Mouse (Mus musculus): ENCODE data around the gene Olfr1371. TPM values are rescaled to one million over a fixed set of nuclear protein-coding genes. Genes with fewer than 3 reads are reported as not detected.

Olfr1371 gene
- polyA plus RNA-seq, 1 experiment from 2014 or later = not detected

- Histone ChIP-seq H3K27ac (no peak overlapping the region), H3K27me3 (no peaks in the 10 kb centered on the region), H3K4me1 (peaks cover 21% of the 10 kb centered on the region), H3K36me3 (peaks cover 26% of the 10 kb centered on the region), H3K4me2 (replicated peaks) (peak overlapping the region; percentile 77), H3K9ac (no peak overlapping the region; the same call in 1 of the 2 replicates), H3K4me3 (no peak overlapping the region), H3K9me3 (replicated peaks) (no peaks in the 10 kb centered on the region)
- WGBS = 97% methylated on average over 1 of the region's 1 CpGs
- ATAC-seq (ENCODE audit: low FRiP score) = no peak
Observed at GRCm38 (mm10) chr11:52233906-52234305, 20.1 kb upstream of the Olfr1371 start.

- Histone ChIP-seq H3K27ac (no peak overlapping the region), H3K27me3 (no peaks in the 10 kb centered on the region), H3K4me3 (peak overlapping the region; percentile 97), H3K4me1 (peaks cover 21% of the 10 kb centered on the region), H3K36me3 (peaks cover 20% of the 10 kb centered on the region), H3K9me3 (replicated peaks) (no peaks in the 10 kb centered on the region), H3K9ac (peak overlapping the region; percentile 97), H3K4me2 (replicated peaks) (peak overlapping the region; percentile 77)
- 42% methylated on average over 3 of the region's 3 CpGs for WGBS
- ATAC-seq (ENCODE audit: low FRiP score) = no peak
Observed at GRCm38 (mm10) chr11:52233043-52233653, 19.4 kb upstream of the Olfr1371 start.

- peak; percentile 89 for ATAC-seq (ENCODE audit: low FRiP score)
- H3K9me3 ChIP-seq (replicated peaks) = no peaks in the 10 kb centered on the region
- H3K27ac ChIP-seq = peak within 1 kb of the TSS; percentile 99
- peak within 1 kb of the TSS; percentile 97 for H3K4me3 ChIP-seq
- H3K36me3 ChIP-seq = peaks cover 11% of the 10 kb centered on the region
- under 1% methylated on average over 87 of the region's 87 CpGs for WGBS
- no peaks in the 10 kb centered on the region for H3K27me3 ChIP-seq
- peak within 1 kb of the TSS; percentile 97 for H3K9ac ChIP-seq
- H3K4me1 ChIP-seq = peaks cover 21% of the 10 kb centered on the region
- H3K4me2 ChIP-seq (replicated peaks) = peak within 1 kb of the TSS; percentile 77
Observed at GRCm38 (mm10) chr11:52231606-52232541, 18.1 kb upstream of the Olfr1371 start, which contains the start of gene Skp1a. Gene Skp1a (plus strand): TSS chr11:52231995.

GRCm38 (mm10) chr11:52230694-52231093, 16.9 kb upstream of the Olfr1371 start:
- 73% methylated on average over 5 of the region's 5 CpGs for WGBS
- peak overlapping the region; percentile 97 for H3K4me3 ChIP-seq
- H3K4me2 ChIP-seq (replicated peaks) = peak overlapping the region; percentile 77
- H3K27me3 ChIP-seq = no peaks in the 10 kb centered on the region
- no peak for ATAC-seq (ENCODE audit: low FRiP score)
- H3K27ac ChIP-seq = peak overlapping the region; percentile 99; the same call in 1 of the 2 replicates
- peaks cover 21% of the 10 kb centered on the region for H3K4me1 ChIP-seq
- peak overlapping the region; percentile 97 for H3K9ac ChIP-seq
- H3K36me3 ChIP-seq = peaks cover 2% of the 10 kb centered on the region
- H3K9me3 ChIP-seq (replicated peaks) = no peaks in the 10 kb centered on the region

GRCm38 (mm10) chr11:52228722-52229448, 15.1 kb upstream of the Olfr1371 start:
- H3K9me3 ChIP-seq (replicated peaks) = no peaks in the 10 kb centered on the region
- no peak overlapping the region for H3K4me2 ChIP-seq (replicated peaks)
- H3K27me3 ChIP-seq = 0 out of 2 replicates have a peak, but pooled peaks cover 7% of the 10 kb centered on the region
- no peak overlapping the region for H3K4me3 ChIP-seq
- WGBS = 79% methylated on average over 7 of the region's 7 CpGs
- H3K27ac ChIP-seq = no peak overlapping the region
- no peak for ATAC-seq (ENCODE audit: low FRiP score)
- H3K9ac ChIP-seq = no peak overlapping the region
- H3K4me1 ChIP-seq = peaks cover 12% of the 10 kb centered on the region
- no peaks in the 10 kb centered on the region for H3K36me3 ChIP-seq

- Histone ChIP-seq H3K9me3 (replicated peaks) (no peaks in the 10 kb centered on the region), H3K4me1 (peaks cover 6% of the 10 kb centered on the region), H3K27me3 (0 out of 2 replicates have a peak, but pooled peaks cover 8% of the 10 kb centered on the region), H3K4me3 (no peak overlapping the region), H3K4me2 (replicated peaks) (no peak overlapping the region), H3K36me3 (no peaks in the 10 kb centered on the region), H3K9ac (no peak overlapping the region), H3K27ac (no peak overlapping the region)
- 82% methylated on average over 13 of the region's 13 CpGs for WGBS
- no peak for ATAC-seq (ENCODE audit: low FRiP score)
Observed at GRCm38 (mm10) chr11:52227466-52228226, 13.9 kb upstream of the Olfr1371 start.

- Histone ChIP-seq H3K27me3 (0 out of 2 replicates have a peak, but pooled peaks cover 8% of the 10 kb centered on the region), H3K27ac (no peak overlapping the region), H3K4me2 (replicated peaks) (no peak overlapping the region), H3K9ac (no peak overlapping the region), H3K4me3 (no peak overlapping the region), H3K9me3 (replicated peaks) (no peaks in the 10 kb centered on the region), H3K36me3 (no peaks in the 10 kb centered on the region), H3K4me1 (peaks cover 6% of the 10 kb centered on the region)
- WGBS = 78% methylated on average over 3 of the region's 3 CpGs
- ATAC-seq (ENCODE audit: low FRiP score) = no peak
Observed at GRCm38 (mm10) chr11:52227053-52227452, 13.3 kb upstream of the Olfr1371 start.

GRCm38 (mm10) chr11:52225986-52226599, 12.3 kb upstream of the Olfr1371 start:
- H3K9me3 ChIP-seq (replicated peaks) = no peaks in the 10 kb centered on the region
- H3K36me3 ChIP-seq = no peaks in the 10 kb centered on the region
- H3K9ac ChIP-seq = no peak overlapping the region
- ATAC-seq (ENCODE audit: low FRiP score) = no peak
- H3K27ac ChIP-seq = no peak overlapping the region
- peaks cover 5% of the 10 kb centered on the region for H3K4me1 ChIP-seq
- no peak overlapping the region for H3K4me3 ChIP-seq
- 69% methylated on average over 3 of the region's 3 CpGs for WGBS
- 0 out of 2 replicates have a peak, but pooled peaks cover 8% of the 10 kb centered on the region for H3K27me3 ChIP-seq
- no peak overlapping the region for H3K4me2 ChIP-seq (replicated peaks)

GRCm38 (mm10) chr11:52223968-52224682, 10.3 kb upstream of the Olfr1371 start:
- H3K4me2 ChIP-seq (replicated peaks) = no peak overlapping the region
- no peak for ATAC-seq (ENCODE audit: low FRiP score)
- H3K9me3 ChIP-seq (replicated peaks) = no peaks in the 10 kb centered on the region
- 0 out of 2 replicates have a peak overlapping the region, but pooled peaks have one; percentile 13 for H3K9ac ChIP-seq
- no peak overlapping the region for H3K4me3 ChIP-seq
- H3K27me3 ChIP-seq = 0 out of 2 replicates have a peak, but pooled peaks cover 8% of the 10 kb centered on the region
- 14% methylated on average over 19 of the region's 19 CpGs for WGBS
- no peaks in the 10 kb centered on the region for H3K36me3 ChIP-seq
- no peak overlapping the region for H3K27ac ChIP-seq
- no peaks in the 10 kb centered on the region for H3K4me1 ChIP-seq

- Histone ChIP-seq H3K4me3 (no peak overlapping the region), H3K9me3 (replicated peaks) (no peaks in the 10 kb centered on the region), H3K36me3 (no peaks in the 10 kb centered on the region), H3K9ac (no peak overlapping the region), H3K27ac (no peak overlapping the region), H3K4me2 (replicated peaks) (no peak overlapping the region), H3K27me3 (0 out of 2 replicates have a peak, but pooled peaks cover 8% of the 10 kb centered on the region), H3K4me1 (no peaks in the 10 kb centered on the region)
- ATAC-seq (ENCODE audit: low FRiP score) = no peak
- 75% methylated on average over 6 of the region's 6 CpGs for WGBS
Observed at GRCm38 (mm10) chr11:52222891-52223290, 9.1 kb upstream of the Olfr1371 start.

All from hindbrain, embryonic 12.5 days (tissue).